Mouse (Mus musculus) brain, embryonic 18.5 days (tissue): ENCODE measurements around the gene Hsp90ab1.

Source experiments
- DNase-seq: peaks from one replicate; pipeline ENCODE4 v3.0.0-alpha.2; 2012; ENCODE audit warnings: low read depth, low spot score

Gene Hsp90ab1

DNA sequence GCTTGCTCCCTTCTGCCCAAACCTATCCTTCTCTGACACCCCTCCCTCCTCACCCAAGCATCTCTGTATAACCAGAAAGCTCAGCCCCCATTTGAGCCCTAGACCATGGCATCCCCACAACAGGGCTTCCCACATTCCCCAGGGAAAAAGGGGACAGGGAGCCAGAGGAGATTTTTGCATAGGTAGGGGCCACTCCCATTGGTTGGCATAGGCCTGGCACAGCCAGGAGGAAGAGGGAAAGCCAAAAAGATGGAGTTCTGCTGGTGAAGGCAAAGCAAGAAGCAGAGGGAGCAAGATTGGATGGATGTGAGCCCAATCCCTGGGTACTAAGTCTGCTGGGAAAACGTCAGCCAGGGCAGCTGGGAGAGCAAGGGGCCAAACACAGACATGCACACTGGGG, 30.0 kb downstream of the Hsp90ab1 start:
- DNase-seq, result no peak

DNA sequence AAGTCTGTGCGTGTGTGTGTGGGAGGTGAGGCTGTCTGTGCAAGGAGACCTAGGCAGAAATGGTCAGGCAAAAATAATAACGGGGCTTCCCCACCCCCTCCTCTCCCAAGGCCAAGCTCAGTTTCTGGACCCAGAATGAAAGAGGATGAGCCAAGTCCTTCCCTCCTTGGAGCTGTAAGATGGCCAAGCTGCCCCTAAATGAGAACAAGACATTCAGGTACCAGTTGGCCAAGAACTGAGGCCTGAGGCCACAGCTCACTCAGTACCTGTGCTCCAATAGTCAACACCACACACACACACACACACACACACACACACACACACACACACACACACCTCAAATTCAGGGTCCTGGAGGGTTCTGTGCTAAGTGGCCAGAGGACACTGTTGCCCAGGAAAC, 30.4 kb downstream of the Hsp90ab1 start:
- DNase-seq, result no peak

DNA sequence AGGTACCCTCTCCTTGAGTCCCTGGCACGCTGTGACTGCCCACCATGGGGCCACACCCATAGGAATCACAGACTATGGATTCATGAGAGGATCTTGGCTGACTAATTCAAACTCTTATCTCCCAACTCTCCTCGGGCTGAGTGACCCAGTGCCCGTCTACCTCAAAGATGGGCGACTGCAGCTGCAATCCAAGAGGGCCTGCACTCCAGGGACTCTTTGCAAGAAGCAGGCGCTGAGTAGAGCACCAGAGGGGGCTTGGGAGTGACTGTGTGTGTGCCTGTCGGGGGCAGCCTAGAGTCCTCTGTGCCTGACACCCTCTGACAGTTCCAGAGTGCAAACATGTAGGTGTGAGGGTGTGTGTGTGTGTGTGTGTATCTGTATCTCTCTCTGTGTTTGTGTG, 30.9 kb downstream of the Hsp90ab1 start:
- DNase-seq, result no peak

DNA sequence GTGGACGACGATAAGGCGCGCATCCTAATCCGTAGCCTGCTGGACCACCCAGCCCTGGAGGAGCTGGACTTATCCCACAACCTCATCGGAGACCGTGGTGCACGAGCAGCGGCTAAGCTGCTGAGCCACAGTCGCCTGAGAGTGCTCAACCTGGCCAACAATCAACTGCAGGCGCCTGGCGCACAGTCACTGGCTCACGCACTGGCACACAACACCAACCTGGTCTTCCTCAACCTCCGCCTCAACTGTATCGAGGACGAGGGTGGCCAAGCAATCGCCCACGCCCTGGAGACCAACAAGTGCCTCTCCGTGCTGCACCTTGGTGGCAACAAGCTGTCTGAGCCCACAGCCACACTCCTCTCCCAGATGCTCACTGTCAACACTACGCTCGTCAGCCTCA, 33.4 kb downstream of the Hsp90ab1 start:
- DNase-seq, result no peak

DNA sequence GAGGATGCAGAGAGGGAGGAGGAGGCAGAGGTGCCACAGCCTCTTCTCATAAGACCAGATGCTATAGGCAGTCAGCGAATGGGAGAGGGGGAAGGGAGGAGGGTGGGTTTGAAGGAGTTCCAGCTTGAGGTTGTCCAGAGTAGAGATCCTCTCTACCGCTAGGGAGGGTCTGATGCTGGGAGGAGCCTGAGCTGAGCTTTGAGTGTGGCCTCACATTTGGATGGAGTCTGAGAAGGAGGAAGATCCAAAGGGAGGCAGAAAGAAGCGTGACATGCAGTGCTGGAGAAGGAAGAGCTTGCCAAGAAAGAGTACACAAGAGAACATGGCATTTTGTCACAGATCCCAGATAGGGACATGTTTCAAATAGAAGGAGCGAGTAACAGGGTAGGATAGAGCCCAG, 34.7 kb downstream of the Hsp90ab1 start:
- no peak for DNase-seq

DNA sequence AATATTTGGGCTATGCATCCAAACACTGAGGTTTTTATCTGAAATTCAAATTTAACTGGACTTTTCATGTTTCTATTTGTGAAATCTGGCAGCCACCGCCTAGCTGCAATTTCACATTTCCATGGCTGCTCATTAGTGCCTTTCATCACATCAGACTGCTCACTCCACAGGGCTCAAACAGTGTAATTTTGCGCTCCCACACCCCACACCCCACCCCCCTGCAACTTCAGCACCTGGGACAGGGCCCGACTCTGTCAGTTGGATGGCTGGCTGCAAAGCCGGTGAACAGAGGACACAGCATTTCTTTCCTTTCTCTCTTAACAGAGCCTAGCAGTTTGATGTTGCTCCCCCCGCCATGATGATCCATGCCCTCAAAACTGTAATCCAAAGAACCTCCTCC, 36.8 kb downstream of the Hsp90ab1 start:
- DNase-seq, result no peak

DNA sequence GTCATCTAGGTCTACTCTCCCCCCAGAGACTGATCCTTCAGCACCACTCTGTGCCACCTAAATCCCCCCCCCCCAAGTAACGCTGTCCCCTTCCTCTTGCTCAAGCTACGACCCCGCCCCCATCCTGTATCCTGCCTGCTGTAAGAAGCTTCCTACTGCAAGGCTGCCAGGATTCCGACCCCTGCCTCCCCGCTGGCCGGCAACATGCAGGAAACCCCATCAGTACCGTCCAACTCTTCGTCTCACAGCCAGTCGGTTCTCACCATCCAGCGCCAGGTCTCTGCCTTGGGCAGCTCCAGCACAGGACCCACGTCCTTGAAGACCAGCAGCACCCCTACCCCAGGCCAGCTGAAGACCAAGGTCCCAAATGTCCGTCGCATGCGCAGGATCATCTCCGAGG, 40.2 kb downstream of the Hsp90ab1 start:
- no peak for DNase-seq

DNA sequence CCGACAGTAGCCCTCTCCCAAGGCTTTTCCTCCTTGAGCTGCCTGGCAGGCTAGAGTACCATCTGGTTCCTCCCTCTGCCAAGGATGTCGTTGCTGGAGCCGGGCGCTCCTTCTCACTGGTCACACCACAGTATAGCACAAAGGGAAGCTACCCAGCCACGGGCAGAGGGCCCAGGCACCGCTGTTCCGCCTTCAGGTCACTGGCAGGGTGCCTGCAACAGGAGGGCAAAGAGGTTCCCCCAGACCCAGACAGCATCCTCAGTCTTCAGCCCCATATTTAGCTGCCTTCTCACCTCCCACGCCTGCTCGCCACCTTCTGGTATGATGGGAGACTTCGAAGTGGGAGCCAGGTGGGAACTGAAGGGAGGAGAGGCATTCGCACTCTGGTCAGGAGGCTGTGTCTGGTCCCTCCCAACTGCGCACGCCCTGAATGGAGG, 42.7 kb downstream of the Hsp90ab1 start:
- DNase-seq, result no peak

DNA sequence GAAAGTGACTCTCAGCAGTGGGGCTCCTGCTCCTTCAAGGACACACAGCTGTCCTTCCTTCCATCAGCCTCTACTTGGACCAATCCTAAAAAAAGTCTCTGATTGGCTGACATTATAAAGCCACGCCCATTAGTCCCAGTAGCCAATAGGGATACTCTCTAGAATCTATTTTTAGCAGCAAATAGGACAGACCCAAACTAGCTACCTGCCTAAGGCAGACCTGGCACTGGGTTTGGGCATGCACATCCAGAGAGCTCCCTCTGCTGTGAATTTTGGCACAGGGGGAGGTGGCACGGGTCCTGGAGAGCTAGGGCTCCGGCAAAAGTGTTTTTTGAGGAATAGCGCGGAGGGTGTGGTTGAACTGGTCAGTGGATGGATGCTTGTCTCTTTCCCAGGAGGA, 46.5 kb downstream of the Hsp90ab1 start:
- DNase-seq, result no peak

DNA sequence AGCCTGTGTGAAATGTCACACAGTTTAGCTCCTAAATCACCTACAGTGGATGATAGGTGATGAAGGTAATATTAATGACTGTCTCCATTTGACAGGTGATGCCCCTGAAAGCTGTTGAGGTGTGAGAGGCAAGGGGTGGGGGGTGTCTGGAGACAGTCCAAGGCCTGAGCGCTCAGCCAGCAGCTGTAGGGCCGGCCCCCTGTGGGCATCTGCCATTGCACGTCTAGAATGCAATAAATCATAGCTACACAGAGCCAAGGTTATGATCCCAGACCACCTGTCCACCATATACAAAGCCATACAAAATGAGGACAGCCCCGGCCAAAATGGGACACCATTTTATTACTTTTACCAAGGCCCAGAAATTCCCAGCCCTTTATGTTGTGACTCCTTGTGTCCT, 48.1 kb downstream of the Hsp90ab1 start:
- no peak for DNase-seq

DNA sequence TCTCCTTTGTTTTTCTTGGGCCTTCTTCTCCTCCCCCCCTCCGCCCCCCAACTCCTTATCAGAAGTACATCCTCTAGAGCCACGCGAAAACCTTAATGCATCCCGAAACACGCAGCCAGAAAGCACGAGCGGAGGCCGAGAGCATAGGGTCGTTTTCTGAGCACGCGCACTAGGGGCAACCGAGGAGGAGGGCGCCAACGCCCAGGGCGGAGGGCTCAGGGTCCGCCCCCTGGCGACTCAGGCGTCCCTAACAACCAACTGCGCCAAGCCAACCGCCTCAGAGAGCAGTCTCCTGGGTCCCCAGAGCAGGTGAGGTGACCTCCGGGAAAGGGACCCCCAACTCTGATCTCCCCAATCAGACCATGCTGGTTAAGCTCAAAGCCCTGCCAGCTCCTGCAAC, 49.8 kb downstream of the Hsp90ab1 start, which contains the start of gene Tcte1:
Gene Tcte1, plus strand, starts transcription at position 172 of the 400 bp plus-strand sequence.
- no peak for DNase-seq

DNA sequence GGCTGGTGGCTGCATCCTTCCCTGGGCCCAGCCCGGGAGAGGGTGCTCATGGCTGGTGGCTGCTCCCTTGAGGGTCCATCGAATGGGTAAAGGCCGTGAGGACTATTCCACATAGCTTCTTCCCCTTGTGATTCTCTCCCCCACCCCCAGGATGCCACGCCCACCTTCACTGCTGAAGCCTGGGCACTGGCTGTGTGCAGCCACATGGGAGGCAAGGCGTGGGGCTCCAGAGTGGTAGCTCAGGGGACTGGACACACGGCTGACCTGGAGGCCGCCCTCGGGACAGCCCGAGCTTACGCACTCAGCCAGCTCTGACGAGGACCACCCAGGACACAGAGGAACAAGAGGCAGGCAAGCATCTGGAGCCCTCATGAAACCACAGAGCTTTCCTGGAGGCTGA, 52.9 kb downstream of the Hsp90ab1 start:
- DNase-seq, result no peak

DNA sequence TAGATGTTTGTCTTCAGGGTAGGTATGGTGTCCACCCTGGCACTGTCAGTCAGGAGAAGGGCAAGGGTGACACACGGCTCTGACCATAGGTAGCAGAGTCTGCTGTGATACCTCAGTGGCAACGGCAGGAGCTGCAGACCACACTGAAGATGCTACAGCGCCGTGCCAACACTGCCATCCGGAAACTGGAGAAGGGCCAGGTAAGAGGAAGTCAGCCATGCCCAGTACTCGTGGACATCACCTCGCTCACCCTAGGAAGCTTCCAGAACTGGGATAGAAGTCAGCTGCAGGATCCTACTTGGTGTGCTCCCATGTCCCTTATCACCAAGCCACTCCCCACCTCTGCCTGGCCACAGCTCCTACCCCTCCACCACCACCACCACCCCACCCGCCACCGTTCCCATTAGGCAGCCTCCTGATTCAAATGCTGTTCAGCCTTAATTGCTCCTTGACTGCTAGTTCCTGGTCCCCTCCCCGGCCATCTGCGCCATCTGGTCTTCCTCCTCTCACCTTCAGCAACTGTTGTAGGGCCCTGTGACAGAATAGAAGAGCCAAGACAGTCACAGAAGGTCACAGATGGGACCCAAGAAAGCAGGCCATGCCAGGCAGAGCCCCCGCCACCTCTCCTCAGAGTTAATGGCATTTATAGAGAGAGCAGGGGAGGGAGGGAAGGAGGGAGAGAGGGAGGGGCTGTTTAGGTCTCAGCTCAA, 54.1 kb downstream of the Hsp90ab1 start:
- DNase-seq, result no peak
